Mouse (Mus musculus) hindbrain, embryonic 16.5 days (tissue): ENCODE results near the gene Bad. TPM values are rescaled to one million over a fixed set of nuclear protein-coding genes. Genes with fewer than 3 reads are reported as not detected.

ENCODE experiments used
- ATAC-seq: fragments of 200-750 bp; cut with Nextera tagmentation; 2 replicates; pipeline ENCODE4 v1.8.0; 2017; ENCODE audit warnings: moderate TSS enrichment, moderate library complexity
- H3K27ac ChIP-seq: fragments of 300-500 bp; sonication (generic); 2 replicates; pipeline ENCODE4 v1.5.1; 2014; ENCODE audit warnings: low read depth, mild to moderate bottlenecking, control low read depth, low read length, moderate library complexity
- H3K27me3 ChIP-seq: fragments of 300-500 bp; sonication (generic); replicated peaks from 2 replicates; pipeline ENCODE4 v1.6.1; 2014; ENCODE audit warnings: low read length; ENCODE audit not compliant: control insufficient read depth, insufficient read depth
- H3K36me3 ChIP-seq: fragments of 300-500 bp; sonication (generic); 2 replicates; pipeline ENCODE4 v1.6.1; 2014; ENCODE audit warnings: mild to moderate bottlenecking, low read length, moderate library complexity, mixed read lengths; ENCODE audit not compliant: control insufficient read depth, insufficient read depth
- H3K4me1 ChIP-seq: fragments of 300-500 bp; sonication (generic); 2 replicates; pipeline ENCODE4 v1.6.1; 2014; ENCODE audit warnings: low read depth, low read length; ENCODE audit not compliant: control insufficient read depth, insufficient read depth
- H3K4me2 ChIP-seq: fragments of 300-500 bp; sonication (generic); 2 replicates; pipeline ENCODE4 v1.6.1; 2014; ENCODE audit warnings: mild to moderate bottlenecking, low read length, control low read depth, moderate library complexity
- H3K4me3 ChIP-seq: fragments of 300-500 bp; sonication (generic); 2 replicates; pipeline ENCODE4 v1.5.1; 2014; ENCODE audit warnings: mild to moderate bottlenecking, low read length, control low read depth, moderate library complexity
- H3K9ac ChIP-seq: fragments of 300-500 bp; sonication (generic); 2 replicates; pipeline ENCODE4 v1.6.1; 2014; ENCODE audit warnings: low read depth, mild to moderate bottlenecking, control low read depth, low read length, moderate library complexity
- H3K9me3 ChIP-seq: fragments of 300-500 bp; sonication (generic); 2 replicates; pipeline ENCODE4 v1.6.1; 2014; ENCODE audit warnings: mild to moderate bottlenecking, low read length, moderate library complexity; ENCODE audit not compliant: control insufficient read depth
- WGBS: fragments of 180-500 bp; shearing (Covaris S2); extraction: QIAGEN DNeasy Blood & Tissue Kit; methylation state at CpG from one replicate; pipeline ENCODE4 v1.1.7; 2014; 5-methylcytosine and 5-hydroxymethylcytosine counted together
- polyA plus RNA-seq: library from polyadenylated mRNA; unstranded; fragments of >200 nt; fragmentation: Nextera tagmentation; extraction: Ambion mirVana; gene quantifications from 2 replicates; pipeline ENCODE4 v1.2.1, GENCODE M21; 2015

Gene Bad
- polyA plus RNA-seq, 1 experiment from 2014 or later: 109 TPM

- peak; percentile 96 for ATAC-seq
- no peaks in the 10 kb centered on the region for H3K9me3 ChIP-seq
- peak within 1 kb of the TSS; percentile 86 for H3K4me2 ChIP-seq
- H3K9ac ChIP-seq: peak within 1 kb of the TSS; percentile 95
- under 1% methylated on average over 61 of the region's 66 CpGs for WGBS
- peak within 1 kb of the TSS; percentile 87 for H3K27ac ChIP-seq
- peaks cover 25% of the 10 kb centered on the region for H3K4me1 ChIP-seq
- peaks cover 35% of the 10 kb centered on the region for H3K27me3 ChIP-seq
- no peaks in the 10 kb centered on the region for H3K36me3 ChIP-seq
- H3K4me3 ChIP-seq: peak within 1 kb of the TSS; percentile 87
Measured at GRCm38 (mm10) chr19:6921647-6922567, 19.8 kb upstream of the Bad start, which contains the start of gene Esrra. Esrra (minus strand) TSS chr19:6921813.

GRCm38 (mm10) chr19:6922901-6923735, 18.5 kb upstream of the Bad start:
- ATAC-seq: no peak
- WGBS: 62% methylated on average over 6 of the region's 6 CpGs
- no peak overlapping the region for H3K4me3 ChIP-seq
- peaks cover 26% of the 10 kb centered on the region for H3K4me1 ChIP-seq
- H3K27ac ChIP-seq: no peak overlapping the region
- no peak overlapping the region for H3K9ac ChIP-seq
- H3K9me3 ChIP-seq: no peaks in the 10 kb centered on the region
- H3K36me3 ChIP-seq: no peaks in the 10 kb centered on the region
- H3K27me3 ChIP-seq: peaks cover 47% of the 10 kb centered on the region
- no peak overlapping the region for H3K4me2 ChIP-seq

- H3K27me3 ChIP-seq: peaks cover 54% of the 10 kb centered on the region
- 2% methylated on average over 39 of the region's 39 CpGs for WGBS
- peaks cover 26% of the 10 kb centered on the region for H3K4me1 ChIP-seq
- H3K27ac ChIP-seq: no peak overlapping the region
- no peaks in the 10 kb centered on the region for H3K9me3 ChIP-seq
- peak overlapping the region; percentile 2; the same call in 1 of the 2 replicates for H3K4me3 ChIP-seq
- peak overlapping the region; percentile 1; the same call in 1 of the 2 replicates for H3K9ac ChIP-seq
- no peaks in the 10 kb centered on the region for H3K36me3 ChIP-seq
- ATAC-seq: no peak
- peak overlapping the region; percentile 29 for H3K4me2 ChIP-seq
Measured at GRCm38 (mm10) chr19:6924461-6925306, 17.0 kb upstream of the Bad start.

GRCm38 (mm10) chr19:6925307-6925573, 16.4 kb upstream of the Bad start, which contains the start of gene Catsperz:
Catsperz (minus strand) TSS chr19:6925380.
- peak within 1 kb of the TSS; percentile 1; the same call in 1 of the 2 replicates for H3K9ac ChIP-seq
- 3% methylated on average over 9 of the region's 9 CpGs for WGBS

GRCm38 (mm10) chr19:6925611-6926329, 15.9 kb upstream of the Bad start:
- 6% methylated on average over 38 of the region's 40 CpGs for WGBS
- Histone ChIP-seq H3K27ac (no peak overlapping the region), H3K36me3 (no peaks in the 10 kb centered on the region), H3K9ac (no peak overlapping the region), H3K4me1 (peaks cover 16% of the 10 kb centered on the region), H3K4me3 (no peak overlapping the region), H3K4me2 (no peak overlapping the region), H3K9me3 (no peaks in the 10 kb centered on the region), H3K27me3 (peaks cover 58% of the 10 kb centered on the region)
- no peak for ATAC-seq

More at GRCm38 (mm10) chr19:6925307-6925573, 16.4 kb upstream of the Bad start, which contains the start of gene Catsperz:
- Histone ChIP-seq H3K4me1 (peaks cover 21% of the 10 kb centered on the region), H3K27me3 (peaks cover 57% of the 10 kb centered on the region), H3K27ac (no peak within 1 kb of the TSS), H3K9me3 (no peaks in the 10 kb centered on the region), H3K4me2 (peak within 1 kb of the TSS; percentile 29), H3K36me3 (no peaks in the 10 kb centered on the region), H3K4me3 (peak within 1 kb of the TSS; percentile 2; the same call in 1 of the 2 replicates)
- no peak for ATAC-seq

- no peak overlapping the region for H3K9ac ChIP-seq
- no peaks in the 10 kb centered on the region for H3K36me3 ChIP-seq
- H3K4me3 ChIP-seq: peak overlapping the region; percentile 21
- peaks cover 61% of the 10 kb centered on the region for H3K27me3 ChIP-seq
- 13% methylated on average over 26 of the region's 26 CpGs for WGBS
- no peak overlapping the region for H3K27ac ChIP-seq
- peak overlapping the region; percentile 50 for H3K4me2 ChIP-seq
- H3K9me3 ChIP-seq: no peaks in the 10 kb centered on the region
- peaks cover 13% of the 10 kb centered on the region for H3K4me1 ChIP-seq
- ATAC-seq: no peak
Measured at GRCm38 (mm10) chr19:6926559-6927255, 15.0 kb upstream of the Bad start.

- H3K9ac ChIP-seq: no peak overlapping the region
- no peaks in the 10 kb centered on the region for H3K9me3 ChIP-seq
- ATAC-seq: no peak
- H3K4me2 ChIP-seq: no peak overlapping the region
- no peak overlapping the region for H3K4me3 ChIP-seq
- no peaks in the 10 kb centered on the region for H3K36me3 ChIP-seq
- 15% methylated on average over 9 of the region's 9 CpGs for WGBS
- H3K27ac ChIP-seq: no peak overlapping the region
- H3K27me3 ChIP-seq: peaks cover 73% of the 10 kb centered on the region
- H3K4me1 ChIP-seq: peaks cover 13% of the 10 kb centered on the region
Measured at GRCm38 (mm10) chr19:6928080-6928479, 13.6 kb upstream of the Bad start.

- no peak overlapping the region for H3K9ac ChIP-seq
- H3K9me3 ChIP-seq: no peaks in the 10 kb centered on the region
- peaks cover 18% of the 10 kb centered on the region for H3K4me1 ChIP-seq
- ATAC-seq: no peak
- no peak overlapping the region for H3K27ac ChIP-seq
- no peaks in the 10 kb centered on the region for H3K36me3 ChIP-seq
- no peak overlapping the region for H3K4me2 ChIP-seq
- 0% methylated on average over 2 of the region's 2 CpGs for WGBS
- no peak overlapping the region for H3K4me3 ChIP-seq
- H3K27me3 ChIP-seq: peaks cover 56% of the 10 kb centered on the region
Measured at GRCm38 (mm10) chr19:6931002-6931401, 10.7 kb upstream of the Bad start.
